In genomic region chr2:100834056-100834455, GRCm38 (mm10) we compare ENCODE assay signal across 26 mouse cellular contexts.
DNase-seq lines count a peak whose midpoint lies in the region; ATAC-seq lines count a peak whose summit lies in the region.
"Had no signal": no experiment of that assay in that cellular context is flagged by ENCODE, and none has a peak within 500 bp of the region (broad histone marks: within the 10 kb centered on the region; RNA-seq: fewer than 3 reads in every experiment).

No protein-coding gene starts in this region.

- 86% methylated on average over 4 of the region's 4 CpGs for WGBS in hindbrain, embryonic 14.5 days

- no peak overlapping the region for H3K27ac ChIP-seq in hindbrain, embryonic 14.5 days

- intact Hi-C loops in heart, postnatal 36 days (cut with DNase I) = no loop called here

- H3K9me3 ChIP-seq in hindbrain, embryonic 14.5 days (ENCODE audit: control insufficient read depth, low read length) = no peaks in the 10 kb centered on the region

- no peak overlapping the region for H3K9ac ChIP-seq in hindbrain, embryonic 14.5 days

- H3K4me1 ChIP-seq in hindbrain, embryonic 14.5 days (replicated peaks; ENCODE audit: control insufficient read depth, insufficient read depth, low read length) = no peaks in the 10 kb centered on the region

- no peak overlapping the region for H3K4me2 ChIP-seq in hindbrain, embryonic 14.5 days (replicated peaks)

- no peaks in the 10 kb centered on the region for H3K27me3 ChIP-seq in hindbrain, embryonic 14.5 days (ENCODE audit: control insufficient read depth, insufficient read depth, low read length)
- H3K27me3 ChIP-seq: CH12.LX, Patski had no signal

- H3K4me3 ChIP-seq in hindbrain, embryonic 14.5 days (replicated peaks; ENCODE audit: low read length) = no peak overlapping the region

- no peak for ATAC-seq in hindbrain, embryonic 14.5 days (ENCODE audit: low FRiP score)
- ATAC-seq in monocyte, adult 5-6 weeks (replicated peaks; ENCODE audit: insufficient number of reproducible peaks, low FRiP score, low TSS enrichment, poor library complexity, severe bottlenecking) = no peak
- ATAC-seq: activated CD4-positive, CD25-positive, alpha-beta regulatory T cell, adult 4 months; CD4-positive, CD25-positive, alpha-beta regulatory T cell, adult 4 months; Patski had no signal

- DNase-seq in ES-CJ7 (ENCODE audit: low read depth, low spot score) = peak; percentile 54
- peak; percentile 50 for DNase-seq in R1 (ENCODE audit: low read depth, low spot score)
- peak; percentile 18 for DNase-seq in WW6 (ENCODE audit: low read depth, low spot score)
- peak; percentile 31 for DNase-seq in ZHBTc4 (ENCODE audit: low read depth, low spot score)
- no peak for DNase-seq in left cerebral cortex, adult 18-20 months (ENCODE audit: low spot score in 2 of 2)
- no peak for DNase-seq in hindbrain, embryonic 14.5 days (ENCODE audit: low spot score)
- DNase-seq in heart, postnatal 36 days = no peak
- DNase-seq: adrenal gland, adult 2 months; adrenal gland, adult 8-10 months; adrenal gland, postnatal 10 days; adrenal gland, postnatal 14 days; adrenal gland, postnatal 25 days; adrenal gland, postnatal 36 days; B cell, adult 2 months; cerebellum, adult 11 months; cerebellum, adult 11-12 months; cerebellum, adult 18-20 months; cerebellum, adult 2 months; cerebellum, adult 8-10 months; cerebellum, adult 9-10 months had no signal

- no peaks in the 10 kb centered on the region for H3K36me3 ChIP-seq in hindbrain, embryonic 14.5 days (replicated peaks; ENCODE audit: control insufficient read depth, insufficient read depth)
- H3K36me3 ChIP-seq: G1E had no signal

Comparison
In these comparisons a context has a peak if more than half of its experiments do, and no peak if none do; other contexts are left out.
1. DNase-seq: peak in ES-CJ7 (single experiment), R1 (single experiment), WW6 (single experiment) and ZHBTc4 (single experiment); none in left cerebral cortex, adult 18-20 months (0 of 2), hindbrain, embryonic 14.5 days (single experiment) and heart, postnatal 36 days (0 of 2).